ENCODE assay signal across 20 mouse cellular contexts in genomic region chr11:63706057-63706456, GRCm38 (mm10).
DNase-seq lines count a peak whose midpoint lies in the region; ATAC-seq and TF ChIP-seq lines count a peak whose summit lies in the region.
"Had no signal": no experiment of that assay in that cellular context is flagged by ENCODE, and none has a peak within 500 bp of the region (broad histone marks: within the 10 kb centered on the region; RNA-seq: fewer than 3 reads in every experiment).

No protein-coding gene starts in this region.

- ATAC-seq in forebrain, embryonic 14.5 days = peak; percentile 42; the same call in 1 of the 2 replicates
- no peak for ATAC-seq in forebrain, embryonic 11.5 days (replicated peaks; ENCODE audit: low FRiP score)
- ATAC-seq in forebrain, embryonic 16.5 days = 0 out of 2 replicates have a peak, but pooled peaks have one; percentile 40
- ATAC-seq: activated CD4-positive, CD25-positive, alpha-beta regulatory T cell, adult 4 months; intestine, embryonic 16.5 days; Patski had no signal

- no peak for TF ChIP-seq POLR2A in brain, embryonic 14.5 days (IDR thresholded peaks at IDR 0.05; ENCODE audit: borderline replicate concordance, extremely low read depth, insufficient read depth, insufficient read length, poor library complexity, severe bottlenecking)

- no peak overlapping the region for H3K9ac ChIP-seq in forebrain, embryonic 14.5 days (ENCODE audit: low read length)
- no peak overlapping the region for H3K9ac ChIP-seq in forebrain, embryonic 11.5 days (ENCODE audit: low read length)
- H3K9ac ChIP-seq in forebrain, embryonic 16.5 days (replicated peaks; ENCODE audit: low read depth, low read length) = no peak overlapping the region
- H3K9ac ChIP-seq: heart, embryonic 13.5 days; hindbrain, embryonic 13.5 days had no signal

- H3K36me3 ChIP-seq in forebrain, embryonic 14.5 days (ENCODE audit: control insufficient read depth, insufficient read depth, low read length) = no peaks in the 10 kb centered on the region
- no peaks in the 10 kb centered on the region for H3K36me3 ChIP-seq in forebrain, embryonic 11.5 days (ENCODE audit: control insufficient read depth, insufficient read depth, low read length)
- H3K36me3 ChIP-seq in forebrain, embryonic 16.5 days (ENCODE audit: control insufficient read depth, insufficient read depth) = no peaks in the 10 kb centered on the region
- H3K36me3 ChIP-seq: heart, embryonic 13.5 days; hindbrain, embryonic 13.5 days had no signal

- 40% methylated on average over 8 of the region's 8 CpGs for WGBS in forebrain, embryonic 14.5 days
- WGBS in forebrain, embryonic 11.5 days = 58% methylated on average over 8 of the region's 8 CpGs
- 39% methylated on average over 8 of the region's 8 CpGs for WGBS in forebrain, embryonic 16.5 days

- H3K4me3 ChIP-seq in forebrain, embryonic 14.5 days (ENCODE audit: low read depth, low read length) = no peak overlapping the region
- H3K4me3 ChIP-seq in forebrain, embryonic 11.5 days (ENCODE audit: low read depth, low read length) = no peak overlapping the region
- no peak overlapping the region for H3K4me3 ChIP-seq in forebrain, embryonic 16.5 days (replicated peaks; ENCODE audit: low read length)
- H3K4me3 ChIP-seq: heart, embryonic 13.5 days; hindbrain, embryonic 13.5 days had no signal

- H3K4me1 ChIP-seq in forebrain, embryonic 14.5 days (ENCODE audit: control insufficient read depth, insufficient read depth, low read length) = peaks cover 15% of the 10 kb centered on the region
- peaks cover 15% of the 10 kb centered on the region for H3K4me1 ChIP-seq in forebrain, embryonic 11.5 days (replicated peaks; ENCODE audit: control insufficient read depth, insufficient read depth, low read length)
- H3K4me1 ChIP-seq in forebrain, embryonic 16.5 days (replicated peaks; ENCODE audit: control insufficient read depth, insufficient read depth, low read length) = peaks cover 28% of the 10 kb centered on the region

- H3K9me3 ChIP-seq in forebrain, embryonic 14.5 days (replicated peaks; ENCODE audit: control insufficient read depth, low read length) = no peaks in the 10 kb centered on the region
- no peaks in the 10 kb centered on the region for H3K9me3 ChIP-seq in forebrain, embryonic 11.5 days (ENCODE audit: control insufficient read depth, low read length)
- H3K9me3 ChIP-seq in forebrain, embryonic 16.5 days (ENCODE audit: control insufficient read depth, low read length) = no peaks in the 10 kb centered on the region
- H3K9me3 ChIP-seq: heart, embryonic 13.5 days; hindbrain, embryonic 13.5 days had no signal

- H3K4me2 ChIP-seq in forebrain, embryonic 14.5 days (ENCODE audit: low read length) = no peak overlapping the region
- H3K4me2 ChIP-seq in forebrain, embryonic 11.5 days (ENCODE audit: low read depth, low read length, severe bottlenecking) = no peak overlapping the region
- H3K4me2 ChIP-seq in forebrain, embryonic 16.5 days (ENCODE audit: low read length) = no peak overlapping the region
- H3K4me2 ChIP-seq: heart, embryonic 13.5 days; hindbrain, embryonic 13.5 days had no signal

- peaks cover 3% of the 10 kb centered on the region; the same call in 1 of the 2 replicates for H3K27me3 ChIP-seq in forebrain, embryonic 14.5 days (replicated peaks; ENCODE audit: control insufficient read depth, insufficient read depth, low read length)
- H3K27me3 ChIP-seq in forebrain, embryonic 11.5 days (ENCODE audit: control insufficient read depth, insufficient read depth, low read length) = peaks cover 19% of the 10 kb centered on the region
- no peaks in the 10 kb centered on the region for H3K27me3 ChIP-seq in forebrain, embryonic 16.5 days (replicated peaks; ENCODE audit: control insufficient read depth, insufficient read depth, low read length)
- H3K27me3 ChIP-seq: CH12.LX; hindbrain, embryonic 13.5 days had no signal

- H3K27ac ChIP-seq in forebrain, embryonic 14.5 days (ENCODE audit: low read depth, low read length) = no peak overlapping the region
- H3K27ac ChIP-seq in forebrain, embryonic 11.5 days (ENCODE audit: low read depth, low read length) = no peak overlapping the region
- no peak overlapping the region for H3K27ac ChIP-seq in forebrain, embryonic 16.5 days (ENCODE audit: low read length)
- H3K27ac ChIP-seq: heart, embryonic 13.5 days; hindbrain, embryonic 13.5 days had no signal

- DNase-seq in forebrain, embryonic 14.5 days (ENCODE audit: low spot score) = peak; percentile 40
- DNase-seq in forebrain, embryonic 11.5 days (ENCODE audit: low spot score) = no peak
- peak; percentile 3 for DNase-seq in layer of hippocampus, adult 11-12 months (ENCODE audit: low spot score)
- no peak for DNase-seq in layer of hippocampus, adult 9-11 months
- DNase-seq in brain, embryonic 14.5 days (ENCODE audit: low read depth) = peak; percentile 55
- DNase-seq in right cerebral cortex, postnatal 25 days = no peak
- DNase-seq: adrenal gland, postnatal 14 days; cerebellum, adult 18-20 months; cerebellum, adult 9-11 months; cerebellum, postnatal 36 days; gastrocnemius, postnatal 36 days; heart, adult 11 months; heart, postnatal 36 days had no signal

- no peak for TF ChIP-seq CTCF in brain, embryonic 14.5 days (IDR thresholded peaks at IDR 0.05; ENCODE audit: borderline replicate concordance, extremely low read depth, insufficient read depth, insufficient read length)

Comparison
In these comparisons a context has a peak if more than half of its experiments do, and no peak if none do; other contexts are left out.
1. DNase-seq: peak in forebrain, embryonic 14.5 days (single experiment), layer of hippocampus, adult 11-12 months (single experiment) and brain, embryonic 14.5 days (single experiment); none in forebrain, embryonic 11.5 days (single experiment), layer of hippocampus, adult 9-11 months (single experiment) and right cerebral cortex, postnatal 25 days (single experiment).